Mouse (Mus musculus) adipocyte (in vitro differentiated cells): ENCODE data around the gene Vav3.
A peak's percentile ranks its signal among the peaks of the same experiment; 100 is the strongest.

ENCODE experiments used
- DNase-seq: peaks from one replicate; pipeline ENCODE4 v3.0.0-alpha.2; 2016; ENCODE audit warnings: low spot score

Gene Vav3

DNA sequence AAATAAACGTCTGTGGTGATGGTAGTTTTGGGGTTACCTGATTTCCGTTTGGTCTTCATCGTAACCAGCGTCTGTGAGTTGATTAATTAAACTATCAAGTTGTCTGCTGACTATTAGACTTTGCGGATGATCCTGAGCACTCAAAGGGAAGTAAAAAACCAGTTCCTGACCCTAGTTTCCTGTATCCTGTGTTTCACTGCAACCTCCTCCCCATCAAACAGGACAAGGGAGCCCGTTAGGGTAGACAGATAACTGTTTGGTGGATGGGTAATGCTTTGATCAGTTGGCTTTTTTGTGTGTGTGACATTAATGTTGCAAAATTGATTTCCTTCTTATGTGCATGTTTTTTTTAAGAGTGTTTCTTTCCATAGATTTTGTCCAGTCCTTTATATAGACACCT is 12.2 kb downstream of the Vav3 start:
- no peak for DNase-seq

DNA sequence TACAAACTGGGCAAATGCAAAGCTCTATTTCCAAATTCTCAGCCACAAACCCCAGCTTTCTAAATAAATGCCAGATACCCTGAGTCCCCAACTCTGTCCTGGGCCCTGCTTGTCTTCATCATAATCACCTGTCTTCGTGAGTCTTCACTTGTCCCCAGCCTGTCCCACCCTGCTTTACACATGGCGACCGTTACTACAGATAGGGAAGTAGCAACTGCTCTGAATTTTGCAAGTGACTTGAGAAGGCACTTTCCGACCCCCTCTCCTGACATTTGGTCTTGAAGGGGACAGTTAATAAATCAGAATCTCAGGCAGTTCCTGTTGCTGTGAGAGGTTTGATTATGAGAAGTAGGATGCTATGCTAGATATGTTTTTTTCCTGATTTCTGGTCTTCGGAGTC is 13.4 kb downstream of the Vav3 start:
- no peak for DNase-seq

DNA sequence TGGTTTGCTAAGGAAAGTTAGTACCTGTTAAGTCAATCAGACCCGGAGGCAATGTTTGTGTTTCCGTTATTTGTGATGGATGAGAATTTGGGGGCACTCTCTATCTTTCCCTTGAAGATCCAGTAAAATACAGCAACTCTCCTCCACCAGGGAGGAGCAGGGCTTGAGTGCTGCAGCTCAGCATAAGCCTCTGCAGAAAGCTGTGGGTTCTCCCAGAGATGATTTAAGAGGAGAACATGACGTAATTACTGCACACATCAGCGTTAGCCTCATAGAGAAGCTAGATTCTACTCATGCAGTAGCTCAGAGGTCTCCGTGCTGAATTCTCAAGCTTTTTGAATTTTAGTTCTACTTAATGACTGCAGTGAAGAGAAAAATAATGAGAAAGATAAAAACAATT is 14.7 kb downstream of the Vav3 start:
- DNase-seq, result no peak

GRCm38 (mm10) chr3:109360746-109361145 is 20.3 kb downstream of the Vav3 start:
- DNase-seq, result no peak

DNA sequence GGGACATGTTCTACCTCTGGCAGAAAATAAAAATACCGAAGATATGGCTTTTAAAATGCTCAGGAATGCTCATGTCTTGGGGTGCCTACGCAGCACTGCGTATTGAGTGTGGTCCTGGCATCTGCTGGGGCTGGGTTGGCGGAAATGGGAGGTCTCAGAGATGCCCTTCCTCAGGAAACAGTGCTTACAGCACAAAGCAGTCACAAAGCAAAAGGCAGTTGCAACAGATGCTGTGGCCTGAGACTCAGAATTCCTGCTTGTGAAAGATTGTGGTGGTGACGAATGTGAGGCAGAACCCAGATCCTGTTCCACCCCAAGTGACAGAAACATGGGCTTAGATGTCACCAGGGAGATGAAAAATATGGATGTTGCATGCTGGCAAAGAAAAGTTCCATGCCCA is 21.4 kb downstream of the Vav3 start:
- DNase-seq, result no peak

- DNase-seq, result no peak
Observed at GRCm38 (mm10) chr3:109362310-109362709, 21.9 kb downstream of the Vav3 start.

GRCm38 (mm10) chr3:109363522-109363921 is 23.1 kb downstream of the Vav3 start:
- no peak for DNase-seq

DNA sequence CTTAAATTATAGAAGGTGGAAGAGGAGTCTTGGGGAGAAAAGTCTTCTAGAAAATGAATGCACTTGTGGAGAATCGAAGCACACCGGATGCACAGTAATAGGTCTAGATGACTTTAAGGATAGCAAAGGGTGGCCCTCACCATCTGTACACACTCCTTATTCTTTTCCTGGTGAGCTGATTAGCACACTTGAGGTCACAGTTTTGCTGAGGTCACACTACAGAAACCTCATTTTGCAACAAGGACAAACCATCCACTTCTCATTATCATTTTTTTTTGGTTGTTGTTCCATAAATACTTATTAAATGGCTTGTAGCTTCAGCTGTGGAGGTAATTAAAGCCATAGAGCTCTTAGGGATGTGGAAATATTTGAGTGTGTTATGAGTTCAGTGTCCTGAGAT is 25.4 kb downstream of the Vav3 start:
- no peak for DNase-seq

DNA sequence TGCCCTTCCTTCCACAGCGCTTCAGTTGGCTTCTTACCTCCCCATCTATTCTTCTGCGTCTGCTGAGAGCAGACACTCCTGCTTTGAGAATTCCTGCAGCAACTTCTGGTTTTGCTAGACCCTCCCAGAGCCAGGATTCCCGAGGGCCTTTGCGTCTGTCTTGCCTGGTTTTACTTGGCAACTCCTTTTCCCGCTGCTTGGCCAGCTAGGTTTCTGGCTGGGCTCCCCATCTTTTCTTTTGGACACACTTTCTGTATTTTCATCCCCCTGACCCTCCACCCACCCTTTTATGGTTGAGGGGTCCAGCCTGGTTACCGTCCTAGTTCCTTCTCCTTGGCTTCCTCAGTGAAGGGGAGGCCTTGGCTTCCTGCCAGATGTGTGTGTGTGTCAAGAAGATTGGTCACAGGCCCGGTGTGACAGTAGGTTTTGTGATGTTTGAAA is 26.0 kb downstream of the Vav3 start:
- peak; percentile 24 for DNase-seq

GRCm38 (mm10) chr3:109368383-109369289 is 28.2 kb downstream of the Vav3 start:
- no peak for DNase-seq

GRCm38 (mm10) chr3:109371576-109371975 is 31.1 kb downstream of the Vav3 start:
- DNase-seq, result no peak

- DNase-seq, result no peak
Observed at GRCm38 (mm10) chr3:109372678-109373077, 32.2 kb downstream of the Vav3 start.

- no peak for DNase-seq
Observed at GRCm38 (mm10) chr3:109378278-109378677, 37.8 kb downstream of the Vav3 start.

DNA sequence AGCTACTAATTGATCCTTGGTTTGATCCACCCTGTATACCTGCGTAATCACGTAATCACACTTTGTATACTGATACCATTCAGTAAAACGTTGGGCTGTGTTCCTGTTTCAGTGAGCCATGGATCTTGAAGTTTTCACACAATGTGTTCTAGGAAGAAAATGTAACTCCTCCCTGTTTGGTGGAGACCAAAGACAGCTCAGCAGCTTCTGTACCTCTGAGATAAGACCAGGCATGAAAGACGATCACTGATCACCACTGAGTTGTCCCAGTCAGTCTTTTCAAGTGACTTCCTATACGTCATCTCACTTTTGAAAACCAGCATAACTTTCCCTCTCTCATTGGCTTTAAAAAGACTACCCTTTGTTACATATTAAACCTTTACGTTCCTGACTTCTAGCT is 38.2 kb downstream of the Vav3 start:
- no peak for DNase-seq

DNA sequence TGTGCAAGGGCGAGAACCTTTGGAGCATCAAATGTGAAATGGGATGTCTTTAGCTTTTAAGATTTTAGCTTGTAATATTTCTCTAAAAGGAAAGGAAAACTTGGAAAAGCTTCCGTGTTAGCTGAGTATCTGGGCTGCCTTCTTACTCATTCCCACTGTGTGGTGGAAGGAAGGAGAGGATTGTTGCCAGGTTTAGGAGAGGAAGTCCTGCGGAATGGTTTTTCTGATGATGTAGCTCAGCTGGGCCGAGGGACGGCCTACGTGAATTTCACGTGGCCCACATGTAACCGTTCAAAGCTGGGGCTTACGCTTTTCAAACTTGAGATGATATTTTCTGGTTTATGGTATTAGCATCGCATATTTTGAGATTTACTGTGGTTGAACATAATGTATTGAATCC is 48.3 kb downstream of the Vav3 start:
- no peak for DNase-seq

DNA sequence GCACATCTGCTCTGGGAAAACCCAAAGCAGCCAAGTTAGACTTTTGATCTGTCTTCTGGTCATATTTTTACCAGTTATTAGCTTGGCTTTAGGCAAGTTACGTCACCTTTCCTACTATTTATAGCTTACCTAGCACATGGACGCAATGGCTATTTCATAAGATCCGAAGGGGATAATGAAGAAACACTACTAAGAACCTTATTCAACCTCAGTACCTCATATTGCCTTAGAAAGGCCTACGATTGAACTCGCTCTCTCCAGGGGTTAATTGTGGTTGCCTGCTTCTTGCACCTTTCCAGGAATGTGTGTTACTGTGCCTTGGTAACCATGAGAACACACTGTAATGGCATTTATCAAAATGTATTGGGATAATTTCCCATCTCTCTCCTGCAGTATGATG is 61.1 kb downstream of the Vav3 start:
- DNase-seq, result no peak

DNA sequence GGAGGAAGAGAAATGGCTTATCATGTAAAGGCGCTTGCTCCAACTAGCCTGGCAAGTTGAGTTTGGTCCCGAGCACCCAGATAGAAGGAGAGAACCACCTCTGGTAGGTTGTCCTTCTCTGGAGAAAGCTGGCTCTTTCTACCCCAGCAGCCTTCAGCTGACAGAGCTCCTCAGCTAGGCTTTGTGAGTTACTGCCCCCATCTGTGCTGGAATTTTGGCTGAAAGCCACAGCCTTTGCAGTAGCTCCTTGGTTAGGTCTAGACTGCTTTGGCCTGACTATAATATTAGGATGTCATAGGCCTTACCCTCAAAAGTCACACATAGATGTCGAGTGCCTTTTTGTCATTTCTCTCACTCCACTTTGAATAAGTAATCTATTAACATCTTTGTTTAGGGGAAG is 70.8 kb downstream of the Vav3 start:
- no peak for DNase-seq

DNA sequence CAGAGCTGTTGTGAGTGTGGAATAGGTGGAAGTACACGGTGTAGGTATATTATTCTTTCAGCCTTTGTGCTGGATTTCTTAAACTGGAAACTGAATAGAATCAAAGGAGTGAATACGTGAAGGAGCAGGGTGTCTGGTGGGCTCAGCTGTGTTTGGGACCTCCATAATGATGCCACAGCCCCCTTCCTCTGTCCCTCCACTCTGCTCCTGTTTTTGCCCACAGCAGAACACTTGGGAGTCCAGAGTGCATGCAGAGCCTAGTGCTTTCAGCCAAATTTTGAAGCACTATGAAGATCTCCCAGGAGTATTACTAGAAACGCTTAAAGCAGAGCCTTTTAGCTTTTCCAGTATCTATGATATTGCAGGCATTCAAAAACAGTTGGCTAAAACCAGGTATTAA is 80.0 kb downstream of the Vav3 start:
- DNase-seq, result no peak

DNA sequence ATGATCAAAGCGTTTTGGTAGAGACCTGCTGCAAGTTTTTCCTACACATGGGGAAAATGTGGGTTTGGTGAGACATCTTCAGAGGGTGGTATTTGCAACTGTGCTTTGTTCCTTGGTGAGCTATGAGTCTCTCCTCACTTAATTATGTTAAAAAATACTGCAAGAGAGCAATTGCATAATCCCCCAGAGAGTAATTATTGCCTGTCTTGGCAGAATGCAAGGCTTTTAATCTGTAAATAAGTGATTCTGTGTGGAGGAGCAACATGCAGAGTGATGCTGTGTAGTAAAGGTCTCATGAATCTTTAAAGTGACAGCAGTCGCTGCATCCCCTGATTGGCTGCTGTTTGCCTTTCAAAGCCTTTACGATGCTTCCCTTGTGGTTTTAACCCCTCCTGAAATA is 80.6 kb downstream of the Vav3 start:
- DNase-seq, result peak; percentile 67

- no peak for DNase-seq
Observed at GRCm38 (mm10) chr3:109423440-109424079, 83.1 kb downstream of the Vav3 start.

- DNase-seq, result peak; percentile 72
Observed at GRCm38 (mm10) chr3:109431285-109431684, 90.8 kb downstream of the Vav3 start.

GRCm38 (mm10) chr3:109438552-109438951 is 98.1 kb downstream of the Vav3 start:
- no peak for DNase-seq

DNA sequence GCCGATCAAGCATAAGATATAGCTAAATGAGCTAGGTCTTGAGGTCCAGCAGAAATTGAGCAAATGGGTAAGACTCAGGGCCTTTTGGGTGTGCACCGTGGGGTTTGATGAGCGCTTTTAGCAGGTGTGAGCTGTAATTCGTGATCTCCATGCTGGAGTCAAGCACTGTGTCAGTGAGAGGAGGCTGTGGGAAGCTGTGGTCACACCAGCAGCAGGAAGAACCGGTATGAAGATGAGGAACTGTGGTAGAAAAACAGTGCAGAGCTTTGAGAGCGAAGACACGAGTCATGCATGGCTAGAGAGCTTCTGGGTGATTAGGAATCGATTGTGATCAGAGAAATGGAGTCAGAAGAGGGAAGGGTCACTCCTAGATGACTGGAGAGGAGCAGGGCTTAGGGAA is 98.8 kb downstream of the Vav3 start:
- no peak for DNase-seq

- DNase-seq, result no peak
Observed at GRCm38 (mm10) chr3:109440001-109440400, 99.5 kb downstream of the Vav3 start.
